Mouse (Mus musculus) bone marrow, adult 2 months (tissue): ENCODE data around the gene Trmt13.

Source experiments
- CTCF ChIP-seq: fragments of 200-500 bp; IDR thresholded peaks from 2 replicates; pipeline ENCODE4 v1.5.1; 2011; ENCODE audit warnings: low read length, control low read depth; ENCODE audit not compliant: control insufficient read depth, insufficient read depth
- POLR2A ChIP-seq: fragments of 200-500 bp; IDR thresholded peaks from 2 replicates; pipeline ENCODE4 v1.6.1; 2011; ENCODE audit warnings: low read depth, mild to moderate bottlenecking, control low read depth, low read length, borderline replicate concordance; ENCODE audit not compliant: control insufficient read depth

DNA sequence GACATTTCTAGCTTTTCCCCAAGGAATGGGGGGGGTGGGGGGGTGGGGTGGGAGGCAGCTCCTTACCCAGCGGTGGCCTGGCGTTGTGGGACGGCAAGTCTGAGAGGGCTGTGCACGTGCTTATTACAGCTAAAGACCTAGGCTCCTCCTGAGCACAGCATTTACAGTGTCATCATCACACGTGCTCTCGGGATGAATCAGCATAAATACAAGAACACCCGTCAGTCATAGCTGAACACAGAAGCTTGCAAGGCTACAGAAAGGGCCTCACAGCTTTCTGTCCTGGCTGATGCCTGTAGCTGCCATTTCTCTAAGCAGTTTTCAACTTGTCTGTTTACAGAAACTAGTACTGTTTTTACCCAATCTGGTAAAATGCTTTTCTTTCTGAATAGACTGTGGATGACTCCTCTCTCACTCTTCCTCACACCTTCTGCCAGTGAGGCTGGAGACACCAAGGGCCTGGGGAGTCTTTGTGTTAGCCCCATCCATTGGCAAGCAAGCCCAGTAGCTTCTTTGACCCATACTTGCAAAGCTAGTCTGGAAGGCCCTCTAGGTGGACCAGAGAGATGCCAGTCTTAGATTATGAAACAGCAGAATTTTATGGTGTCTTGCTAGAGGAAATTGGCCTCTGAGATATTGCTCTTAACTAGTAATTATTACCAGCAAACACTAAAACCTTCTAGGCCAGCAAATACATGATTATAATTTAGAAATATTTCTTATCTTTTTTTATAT is 6.4 kb upstream of the Trmt13 start:
- TF ChIP-seq CTCF (no peak), POLR2A (no peak)
